In the genomic region with DNA sequence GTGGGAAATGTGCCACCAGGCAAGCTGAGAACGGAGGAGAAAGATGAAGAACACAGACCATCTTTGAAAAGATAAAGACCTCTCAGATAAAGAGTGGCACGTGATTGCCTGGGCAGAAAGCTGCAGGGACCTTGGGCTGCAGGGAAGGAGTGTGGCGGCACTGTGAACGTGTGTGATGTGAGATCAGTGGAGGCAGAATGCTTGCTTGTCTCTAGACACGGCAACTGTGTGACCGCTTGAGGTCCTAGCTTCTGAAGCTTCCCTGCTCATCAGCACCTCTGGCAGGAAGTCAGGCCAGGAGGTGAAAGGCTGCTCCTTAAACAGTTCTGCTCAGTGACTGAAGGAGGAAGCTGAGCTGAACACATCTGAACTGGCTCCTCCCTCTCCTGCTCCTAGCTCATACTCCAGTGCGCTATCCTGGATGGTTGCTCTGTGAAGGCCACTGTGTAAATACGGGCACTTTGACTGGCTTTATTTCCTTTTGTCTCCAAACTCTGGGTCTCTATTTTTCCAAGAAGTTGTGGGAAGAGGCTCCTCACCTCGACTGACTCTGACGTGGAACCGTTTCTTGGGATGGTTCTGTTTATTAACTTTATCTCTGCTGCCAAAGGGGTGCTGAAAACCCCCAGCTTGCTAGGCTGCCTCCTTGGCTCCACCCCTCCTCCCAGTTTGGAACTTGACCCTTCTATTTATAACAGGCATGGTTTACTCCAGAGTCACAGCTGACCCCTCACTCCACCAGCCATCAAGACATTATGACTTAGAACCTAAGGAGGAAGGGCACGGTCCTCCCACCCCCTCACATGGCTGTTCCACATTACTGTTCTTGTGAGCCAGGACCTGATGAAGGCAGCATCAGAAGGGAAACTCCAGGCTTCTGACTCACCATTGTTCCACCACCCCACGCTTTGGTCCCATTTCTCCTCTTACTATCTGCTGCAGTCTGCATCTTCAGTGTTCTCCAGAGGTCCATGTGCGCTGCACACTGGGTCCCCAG, we compare ENCODE assay signal across 8 mouse cellular contexts.
DNase-seq lines count a peak whose midpoint lies in the region; ATAC-seq and TF ChIP-seq lines count a peak whose summit lies in the region.

No protein-coding gene starts in this region.

- TF ChIP-seq CTCF in lung, embryonic 14.5 days (IDR thresholded peaks at IDR 0.05; ENCODE audit: low read depth): 0 out of 2 replicates have a peak, but pooled peaks have one; percentile 8
- no peak for TF ChIP-seq CTCF in lung, adult 2 months (IDR thresholded peaks at IDR 0.05; ENCODE audit: insufficient read depth, low read length)
- TF ChIP-seq CTCF in olfactory bulb, adult 2 months (IDR thresholded peaks at IDR 0.05; ENCODE audit: insufficient read depth, low read depth, low read length): no peak

- peak overlapping the region; percentile 10 for H3K4me2 ChIP-seq in lung, embryonic 14.5 days
- no peak overlapping the region for H3K4me2 ChIP-seq in embryonic facial prominence, embryonic 15.5 days (replicated peaks)

- peak overlapping the region; percentile 21; the same call in 1 of the 2 replicates for H3K27ac ChIP-seq in lung, embryonic 14.5 days (ENCODE audit: low read depth)
- H3K27ac ChIP-seq in embryonic facial prominence, embryonic 15.5 days (replicated peaks): no peak overlapping the region
- H3K27ac ChIP-seq in olfactory bulb, adult 2 months (ENCODE audit: insufficient read depth, low read depth, low read length): peak overlapping the region; percentile 76

- H3K27me3 ChIP-seq in lung, embryonic 14.5 days (ENCODE audit: insufficient read depth, low read length): no peaks in the 10 kb centered on the region
- H3K27me3 ChIP-seq in embryonic facial prominence, embryonic 15.5 days: no peaks in the 10 kb centered on the region; the same call in 1 of the 2 replicates

- 22% methylated on average over 14 of the region's 14 CpGs for WGBS in lung, embryonic 14.5 days
- WGBS in lung, adult 2 months: 29% methylated on average over 14 of the region's 14 CpGs
- WGBS in embryonic facial prominence, embryonic 15.5 days: 60% methylated on average over 14 of the region's 14 CpGs
- WGBS in olfactory bulb, adult 2 months: 42% methylated on average over 14 of the region's 14 CpGs

- ATAC-seq in lung, embryonic 14.5 days (ENCODE audit: insufficient read depth): peak; percentile 84
- ATAC-seq in embryonic facial prominence, embryonic 15.5 days (ENCODE audit: insufficient number of reproducible peaks, low FRiP score, low TSS enrichment, low read depth): peak; percentile 65; the same call in 1 of the 2 replicates
- ATAC-seq in granulocyte monocyte progenitor cell, adult 5-6 weeks (replicated peaks; ENCODE audit: poor library complexity, severe bottlenecking): no peak

- H3K9ac ChIP-seq in lung, embryonic 14.5 days: no peak overlapping the region
- H3K9ac ChIP-seq in embryonic facial prominence, embryonic 15.5 days: no peak overlapping the region

- H3K9me3 ChIP-seq in lung, embryonic 14.5 days (ENCODE audit: low read depth, low read length): no peaks in the 10 kb centered on the region
- no peaks in the 10 kb centered on the region for H3K9me3 ChIP-seq in embryonic facial prominence, embryonic 15.5 days (replicated peaks)

- H3K4me1 ChIP-seq in lung, embryonic 14.5 days (ENCODE audit: insufficient read depth): peaks cover 26% of the 10 kb centered on the region
- peaks cover 4% of the 10 kb centered on the region; the same call in 1 of the 2 replicates for H3K4me1 ChIP-seq in lung, adult 2 months (ENCODE audit: control insufficient read depth, insufficient read depth, low read length)
- peaks cover 9% of the 10 kb centered on the region for H3K4me1 ChIP-seq in embryonic facial prominence, embryonic 15.5 days
- H3K4me1 ChIP-seq in olfactory bulb, adult 2 months (ENCODE audit: control insufficient read depth, insufficient read depth, low read length): peaks cover 43% of the 10 kb centered on the region

- DNase-seq in lung, embryonic 14.5 days: peak; percentile 66
- no peak for DNase-seq in lung, adult 2 months
- peak; percentile 53 to 55 for DNase-seq in kidney, postnatal 36 days
- DNase-seq in spleen, postnatal 36 days (ENCODE audit: low spot score in 2 of 2): no peak
- no peak for DNase-seq in adrenal gland, adult 18-20 months (ENCODE audit: low spot score in 2 of 2)

- no peak for TF ChIP-seq POLR2A in lung, adult 2 months (IDR thresholded peaks at IDR 0.05; ENCODE audit: borderline replicate concordance, extremely low read depth, low read depth, low read length)
- no peak for TF ChIP-seq POLR2A in olfactory bulb, adult 2 months (IDR thresholded peaks at IDR 0.05; ENCODE audit: insufficient read depth, low read depth, low read length)

- H3K36me3 ChIP-seq in lung, embryonic 14.5 days (ENCODE audit: insufficient read depth): no peaks in the 10 kb centered on the region
- H3K36me3 ChIP-seq in embryonic facial prominence, embryonic 15.5 days: no peaks in the 10 kb centered on the region

- H3K4me3 ChIP-seq in lung, embryonic 14.5 days (ENCODE audit: low read depth, low read length): no peak overlapping the region
- no peak overlapping the region for H3K4me3 ChIP-seq in lung, adult 2 months (replicated peaks; ENCODE audit: extremely low read depth, low read depth, low read length)
- no peak overlapping the region for H3K4me3 ChIP-seq in embryonic facial prominence, embryonic 15.5 days (replicated peaks)
- H3K4me3 ChIP-seq in olfactory bulb, adult 2 months (ENCODE audit: insufficient read depth, low read depth, low read length): no peak overlapping the region

Comparison
In these comparisons a context has a peak if more than half of its experiments do, and no peak if none do; other contexts are left out.
1. DNase-seq: peak in lung, embryonic 14.5 days (single experiment) and kidney, postnatal 36 days (2 of 2); none in lung, adult 2 months (single experiment), spleen, postnatal 36 days (0 of 2) and adrenal gland, adult 18-20 months (0 of 2).